Mouse (Mus musculus) midbrain, embryonic 16.5 days (tissue): Measurements from ENCODE around the gene Grin2b. TPM values are rescaled to one million over a fixed set of nuclear protein-coding genes. Genes with fewer than 3 reads are reported as not detected.

Experiments used
- ATAC-seq: fragments of 200-750 bp; cut with Nextera tagmentation; 2 replicates; pipeline ENCODE4 v1.8.0; 2017; ENCODE audit warnings: moderate TSS enrichment
- H3K27ac ChIP-seq: fragments of 300-500 bp; sonication (generic); 2 replicates; pipeline ENCODE4 v1.5.1; 2014; ENCODE audit warnings: mild to moderate bottlenecking, low read length, mixed read lengths
- H3K27me3 ChIP-seq: fragments of 300-500 bp; sonication (generic); 2 replicates; pipeline ENCODE4 v1.6.1; 2014; ENCODE audit warnings: low read depth, low read length, mixed read lengths; ENCODE audit not compliant: control insufficient read depth, insufficient read depth
- H3K36me3 ChIP-seq: fragments of 300-500 bp; sonication (generic); 2 replicates; pipeline ENCODE4 v1.6.1; 2014; ENCODE audit warnings: mild to moderate bottlenecking, low read length, moderate library complexity, mixed read lengths; ENCODE audit not compliant: control insufficient read depth, insufficient read depth
- H3K4me1 ChIP-seq: fragments of 300-500 bp; sonication (generic); 2 replicates; pipeline ENCODE4 v1.6.1; 2014; ENCODE audit warnings: mild to moderate bottlenecking, low read length, mixed read lengths; ENCODE audit not compliant: control insufficient read depth, insufficient read depth
- H3K4me2 ChIP-seq: fragments of 300-500 bp; sonication (generic); 2 replicates; pipeline ENCODE4 v1.6.1; 2014; ENCODE audit warnings: mild to moderate bottlenecking, low read length, mixed read lengths
- H3K4me3 ChIP-seq: fragments of 300-500 bp; sonication (generic); 2 replicates; pipeline ENCODE4 v1.5.1; 2014; ENCODE audit warnings: low read depth, mild to moderate bottlenecking, low read length, moderate library complexity, mixed read lengths
- H3K9ac ChIP-seq: fragments of 300-500 bp; sonication (generic); 2 replicates; pipeline ENCODE4 v1.6.1; 2014; ENCODE audit warnings: low read depth, low read length, mixed read lengths
- H3K9me3 ChIP-seq: fragments of 300-500 bp; sonication (generic); replicated peaks from 2 replicates; pipeline ENCODE4 v1.6.1; 2014; ENCODE audit warnings: mild to moderate bottlenecking, low read length, mixed read lengths; ENCODE audit not compliant: control insufficient read depth, poor library complexity, severe bottlenecking
- WGBS: fragments of 180-500 bp; shearing (Covaris S2); extraction: QIAGEN DNeasy Blood & Tissue Kit; methylation state at CpG from one replicate; pipeline ENCODE4 v1.1.7; 2014; 5-methylcytosine and 5-hydroxymethylcytosine counted together
- polyA plus RNA-seq: library from polyadenylated mRNA; unstranded; fragments of >200 nt; fragmentation: Nextera tagmentation; extraction: Ambion mirVana; gene quantifications from 2 replicates; pipeline ENCODE4 v1.2.1, GENCODE M21; 2015

Gene Grin2b
- polyA plus RNA-seq, 1 experiment from 2014 or later = 75.6 TPM

GRCm38 (mm10) chr6:136117390-136117789 lies 55.9 kb downstream of the Grin2b start:
- H3K9me3 ChIP-seq = no peaks in the 10 kb centered on the region
- H3K27me3 ChIP-seq = no peaks in the 10 kb centered on the region
- 92% methylated on average over 3 of the region's 3 CpGs for WGBS
- peaks cover 8% of the 10 kb centered on the region; the same call in 1 of the 2 replicates for H3K4me1 ChIP-seq
- no peak overlapping the region for H3K4me3 ChIP-seq
- no peak for ATAC-seq
- no peak overlapping the region for H3K4me2 ChIP-seq
- H3K27ac ChIP-seq = no peak overlapping the region
- H3K9ac ChIP-seq = no peak overlapping the region
- no peaks in the 10 kb centered on the region for H3K36me3 ChIP-seq

- H3K27me3 ChIP-seq = no peaks in the 10 kb centered on the region
- 45% methylated on average over 6 of the region's 6 CpGs for WGBS
Observed at GRCm38 (mm10) chr6:136113639-136114410, 59.5 kb downstream of the Grin2b start.

GRCm38 (mm10) chr6:136109172-136109571 lies 64.1 kb downstream of the Grin2b start:
- Histone ChIP-seq H3K9me3 (no peaks in the 10 kb centered on the region), H3K9ac (no peak overlapping the region), H3K36me3 (no peaks in the 10 kb centered on the region), H3K4me3 (no peak overlapping the region), H3K27ac (no peak overlapping the region), H3K4me1 (peaks cover 8% of the 10 kb centered on the region; the same call in 1 of the 2 replicates), H3K27me3 (no peaks in the 10 kb centered on the region), H3K4me2 (no peak overlapping the region)
- 48% methylated on average over 6 of the region's 6 CpGs for WGBS
- no peak for ATAC-seq

More at GRCm38 (mm10) chr6:136113639-136114410, 59.5 kb downstream of the Grin2b start:
- H3K9ac ChIP-seq = no peak overlapping the region
- H3K9me3 ChIP-seq = no peaks in the 10 kb centered on the region
- peaks cover 11% of the 10 kb centered on the region; the same call in 1 of the 2 replicates for H3K4me1 ChIP-seq
- ATAC-seq = no peak
- no peak overlapping the region for H3K4me2 ChIP-seq
- no peak overlapping the region for H3K4me3 ChIP-seq
- H3K36me3 ChIP-seq = no peaks in the 10 kb centered on the region
- H3K27ac ChIP-seq = no peak overlapping the region

- no peak for ATAC-seq
- 60% methylated on average over 3 of the region's 3 CpGs for WGBS
- Histone ChIP-seq H3K9me3 (no peaks in the 10 kb centered on the region), H3K27me3 (no peaks in the 10 kb centered on the region), H3K4me3 (no peak overlapping the region), H3K4me1 (peaks cover 6% of the 10 kb centered on the region; the same call in 1 of the 2 replicates), H3K27ac (no peak overlapping the region), H3K9ac (no peak overlapping the region), H3K36me3 (no peaks in the 10 kb centered on the region), H3K4me2 (no peak overlapping the region)
Observed at GRCm38 (mm10) chr6:136108466-136108865, 64.8 kb downstream of the Grin2b start.

- H3K27me3 ChIP-seq = no peaks in the 10 kb centered on the region
- H3K4me2 ChIP-seq = no peak overlapping the region
- no peak overlapping the region for H3K9ac ChIP-seq
- H3K9me3 ChIP-seq = no peaks in the 10 kb centered on the region
- 0 out of 2 replicates have a peak, but pooled peaks cover 3% of the 10 kb centered on the region for H3K4me1 ChIP-seq
- no peak for ATAC-seq
- WGBS = 69% methylated on average over 2 of the region's 2 CpGs
- no peak overlapping the region for H3K27ac ChIP-seq
- no peak overlapping the region for H3K4me3 ChIP-seq
- no peaks in the 10 kb centered on the region for H3K36me3 ChIP-seq
Observed at GRCm38 (mm10) chr6:136105221-136105620, 68.1 kb downstream of the Grin2b start.

- 86% methylated on average over 5 of the region's 5 CpGs for WGBS
- no peak for ATAC-seq
- Histone ChIP-seq H3K9ac (no peak overlapping the region), H3K36me3 (no peaks in the 10 kb centered on the region), H3K27me3 (no peaks in the 10 kb centered on the region), H3K4me2 (no peak overlapping the region), H3K9me3 (no peaks in the 10 kb centered on the region), H3K4me1 (no peaks in the 10 kb centered on the region), H3K27ac (no peak overlapping the region), H3K4me3 (no peak overlapping the region)
Observed at GRCm38 (mm10) chr6:136100241-136100640, 73.1 kb downstream of the Grin2b start.

- H3K4me2 ChIP-seq = no peak overlapping the region
- no peak for ATAC-seq
- no peaks in the 10 kb centered on the region for H3K36me3 ChIP-seq
- no peak overlapping the region for H3K4me3 ChIP-seq
- H3K27ac ChIP-seq = no peak overlapping the region
- no peak overlapping the region for H3K9ac ChIP-seq
- H3K27me3 ChIP-seq = no peaks in the 10 kb centered on the region
- no peaks in the 10 kb centered on the region for H3K9me3 ChIP-seq
- 21% methylated on average over 1 of the region's 1 CpGs for WGBS
- no peaks in the 10 kb centered on the region for H3K4me1 ChIP-seq
Observed at GRCm38 (mm10) chr6:136096269-136096668, 77.0 kb downstream of the Grin2b start.

GRCm38 (mm10) chr6:136079991-136080734 lies 93.1 kb downstream of the Grin2b start:
- H3K27ac ChIP-seq = no peak overlapping the region
- peaks cover 17% of the 10 kb centered on the region for H3K4me1 ChIP-seq
- no peak overlapping the region for H3K9ac ChIP-seq
- H3K36me3 ChIP-seq = no peaks in the 10 kb centered on the region
- peak; percentile 74; the same call in 1 of the 2 replicates for ATAC-seq
- H3K27me3 ChIP-seq = no peaks in the 10 kb centered on the region
- WGBS = 49% methylated on average over 17 of the region's 17 CpGs
- no peaks in the 10 kb centered on the region for H3K9me3 ChIP-seq
- H3K4me2 ChIP-seq = peak overlapping the region; percentile 30
- H3K4me3 ChIP-seq = no peak overlapping the region
